Mouse (Mus musculus): ENCODE measurements around the gene Trio. TPM values are rescaled to one million over a fixed set of nuclear protein-coding genes. Genes with fewer than 3 reads are reported as not detected.

Trio gene
- polyA plus RNA-seq, 1 experiment = 24.7 TPM

DNA sequence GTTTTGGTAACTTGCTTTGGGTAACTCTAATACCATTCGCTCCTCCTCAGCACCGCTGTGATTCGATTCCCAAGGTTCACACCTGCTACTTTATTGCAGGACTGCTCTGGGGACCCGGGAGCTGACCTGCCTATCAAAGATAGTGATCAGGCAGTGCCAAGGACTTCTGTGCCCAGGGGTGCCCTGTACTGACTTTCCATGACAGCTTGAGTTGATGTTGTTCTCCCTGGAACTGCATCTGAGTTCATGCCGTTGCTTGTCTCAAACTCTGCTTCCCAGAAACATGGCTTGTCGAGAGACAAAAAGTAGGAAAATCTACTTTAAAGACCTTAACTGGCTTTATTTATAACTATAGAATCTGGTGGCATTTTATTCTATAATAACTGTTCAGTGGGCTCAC is 27.6 kb upstream of the Trio start:
- Histone ChIP-seq H3K27ac (ENCODE audit: control insufficient read depth, insufficient read depth, low read depth, low read length, poor library complexity) (no peak overlapping the region), H3K4me1 (ENCODE audit: control insufficient read depth, insufficient read depth, low read length) (no peaks in the 10 kb centered on the region), H3K4me3 (replicated peaks; ENCODE audit: control insufficient read depth, low read depth, low read length) (no peak overlapping the region)
- TF ChIP-seq POLR2A (IDR thresholded peaks at IDR 0.05; ENCODE audit: borderline replicate concordance, control insufficient read depth, low read depth, low read length) (no peak), CTCF (IDR thresholded peaks at IDR 0.05; ENCODE audit: control insufficient read depth, insufficient read depth, low read length) (no peak)
- 65% methylated on average over 6 of the region's 6 CpGs for WGBS

DNA sequence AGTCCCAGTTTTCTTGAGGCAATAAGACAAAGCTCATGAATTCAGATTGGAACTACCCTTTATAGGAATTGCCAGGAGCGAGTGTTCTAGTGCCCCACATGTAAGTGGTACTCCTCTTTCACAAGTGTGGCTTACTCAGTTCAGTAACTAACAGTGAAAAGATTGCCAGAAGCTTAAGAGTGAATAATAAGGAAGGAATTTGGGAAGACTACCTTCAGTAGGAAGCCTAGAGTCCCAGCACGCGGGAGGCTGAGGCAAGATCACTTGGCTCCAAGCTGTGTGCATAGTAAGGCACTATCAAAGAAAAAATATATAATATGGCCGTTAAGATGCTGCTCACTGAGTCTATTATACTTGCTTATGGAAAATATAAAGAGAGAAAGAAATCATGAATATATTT is 26.2 kb upstream of the Trio start:
- no peak overlapping the region for H3K4me3 ChIP-seq (replicated peaks; ENCODE audit: control insufficient read depth, low read depth, low read length)
- TF ChIP-seq CTCF (IDR thresholded peaks at IDR 0.05; ENCODE audit: control insufficient read depth, insufficient read depth, low read length) = no peak
- TF ChIP-seq POLR2A (IDR thresholded peaks at IDR 0.05; ENCODE audit: borderline replicate concordance, control insufficient read depth, low read depth, low read length) = no peak
- no peaks in the 10 kb centered on the region for H3K4me1 ChIP-seq (ENCODE audit: control insufficient read depth, insufficient read depth, low read length)
- WGBS = 87% methylated on average over 4 of the region's 4 CpGs
- no peak overlapping the region for H3K27ac ChIP-seq (ENCODE audit: control insufficient read depth, insufficient read depth, low read depth, low read length, poor library complexity)

DNA sequence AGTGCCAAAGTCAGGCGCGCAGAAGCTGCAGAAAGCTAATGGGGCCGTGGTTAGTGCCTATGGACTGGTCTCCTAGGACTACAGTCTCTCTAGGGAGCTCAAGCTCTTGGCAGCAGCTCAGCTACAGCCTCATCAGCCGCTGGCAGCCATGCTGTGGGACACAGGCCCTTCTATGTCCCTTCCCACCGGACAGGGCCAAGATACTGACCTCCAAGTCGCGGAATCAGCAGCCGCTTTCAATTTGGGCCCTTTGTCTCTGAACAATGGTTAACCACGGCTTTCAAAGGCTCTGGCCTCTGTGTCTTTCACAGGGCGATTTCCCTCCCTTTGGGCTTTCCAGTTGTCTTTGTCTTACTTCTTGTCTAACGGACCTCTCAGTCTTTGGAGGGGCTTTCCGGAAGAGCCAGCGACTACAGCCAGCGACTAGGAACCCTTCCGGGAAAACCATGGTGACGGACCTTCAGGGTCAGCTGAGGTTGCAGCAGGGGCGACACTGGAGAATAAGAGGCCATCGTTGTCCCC is 25.5 kb upstream of the Trio start:
- Histone ChIP-seq H3K27ac (ENCODE audit: control insufficient read depth, insufficient read depth, low read depth, low read length, poor library complexity) (no peak overlapping the region; the same call in 1 of the 2 replicates), H3K4me3 (replicated peaks; ENCODE audit: control insufficient read depth, low read depth, low read length) (no peak overlapping the region), H3K4me1 (ENCODE audit: control insufficient read depth, insufficient read depth, low read length) (no peaks in the 10 kb centered on the region)
- 72% methylated on average over 18 of the region's 18 CpGs for WGBS
- TF ChIP-seq CTCF (IDR thresholded peaks at IDR 0.05; ENCODE audit: control insufficient read depth, insufficient read depth, low read length) = no peak
- TF ChIP-seq POLR2A (IDR thresholded peaks at IDR 0.05; ENCODE audit: borderline replicate concordance, control insufficient read depth, low read depth, low read length) = no peak

DNA sequence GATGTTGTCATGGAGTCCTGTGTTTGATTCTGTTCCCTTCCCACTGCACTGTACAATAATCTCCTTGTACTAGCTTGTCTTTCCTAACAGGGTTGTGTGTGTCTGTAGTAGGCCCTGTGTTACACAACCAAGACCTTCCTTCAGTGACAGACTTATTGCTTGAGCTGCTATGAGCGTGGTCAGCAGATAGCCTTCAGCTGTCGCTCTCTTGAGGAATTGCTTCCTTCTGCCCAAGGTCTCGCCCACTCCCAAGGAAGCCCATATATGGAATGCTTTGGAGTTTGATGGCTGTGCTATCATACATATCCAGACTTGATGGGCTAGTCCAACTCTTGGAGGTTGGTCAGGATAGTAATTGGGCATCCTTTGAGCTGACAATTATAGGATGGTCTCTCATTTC is 22.1 kb upstream of the Trio start:
- no peak for TF ChIP-seq POLR2A (IDR thresholded peaks at IDR 0.05; ENCODE audit: borderline replicate concordance, control insufficient read depth, low read depth, low read length)
- TF ChIP-seq CTCF (IDR thresholded peaks at IDR 0.05; ENCODE audit: control insufficient read depth, insufficient read depth, low read length) = no peak
- Histone ChIP-seq H3K4me3 (replicated peaks; ENCODE audit: control insufficient read depth, low read depth, low read length) (no peak overlapping the region), H3K4me1 (ENCODE audit: control insufficient read depth, insufficient read depth, low read length) (no peaks in the 10 kb centered on the region), H3K27ac (ENCODE audit: control insufficient read depth, insufficient read depth, low read depth, low read length, poor library complexity) (no peak overlapping the region)
- 62% methylated on average over 3 of the region's 3 CpGs for WGBS

DNA sequence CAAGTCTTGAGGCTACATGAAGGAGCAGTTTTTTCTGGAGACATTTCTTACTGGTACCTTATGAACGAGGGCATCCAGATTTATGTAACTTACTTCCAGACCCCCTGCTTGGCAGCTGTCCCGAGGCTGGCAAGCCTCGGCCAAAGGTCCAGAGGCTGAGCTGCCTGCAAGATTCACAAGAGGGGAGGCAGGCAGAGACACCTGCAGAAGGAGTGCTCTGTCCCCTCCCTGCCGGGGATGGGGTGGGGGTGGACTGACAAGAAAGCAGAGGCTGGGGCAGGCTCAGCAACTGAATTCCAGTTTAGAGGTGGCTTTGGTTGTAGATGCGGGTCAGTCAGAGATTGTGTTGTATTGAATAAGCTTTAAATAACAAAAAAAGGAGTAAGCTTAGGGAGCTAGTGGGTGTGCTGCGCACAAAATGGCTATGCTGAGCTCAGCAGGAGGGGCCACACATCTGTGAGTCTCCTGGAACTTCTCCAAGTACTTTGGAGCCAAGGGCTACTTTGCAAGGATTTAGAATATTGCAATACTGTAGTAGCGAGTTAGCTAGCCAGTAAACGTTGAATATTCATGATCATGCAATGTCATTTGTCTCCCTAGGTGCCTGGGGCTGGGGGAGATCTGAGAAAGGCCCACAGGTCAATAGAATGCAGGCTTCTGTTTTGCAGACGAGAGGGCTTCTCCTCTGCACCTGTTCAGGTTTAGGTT is 15.7 kb upstream of the Trio start:
- TF ChIP-seq POLR2A (IDR thresholded peaks at IDR 0.05; ENCODE audit: borderline replicate concordance, control insufficient read depth, low read depth, low read length) (no peak), CTCF (IDR thresholded peaks at IDR 0.05; ENCODE audit: control insufficient read depth, insufficient read depth, low read length) (no peak)
- no peak overlapping the region for H3K27ac ChIP-seq (ENCODE audit: control insufficient read depth, insufficient read depth, low read depth, low read length, poor library complexity)
- H3K4me3 ChIP-seq (replicated peaks; ENCODE audit: control insufficient read depth, low read depth, low read length) = no peak overlapping the region
- WGBS = 57% methylated on average over 9 of the region's 9 CpGs
- H3K4me1 ChIP-seq (ENCODE audit: control insufficient read depth, insufficient read depth, low read length) = no peaks in the 10 kb centered on the region

DNA sequence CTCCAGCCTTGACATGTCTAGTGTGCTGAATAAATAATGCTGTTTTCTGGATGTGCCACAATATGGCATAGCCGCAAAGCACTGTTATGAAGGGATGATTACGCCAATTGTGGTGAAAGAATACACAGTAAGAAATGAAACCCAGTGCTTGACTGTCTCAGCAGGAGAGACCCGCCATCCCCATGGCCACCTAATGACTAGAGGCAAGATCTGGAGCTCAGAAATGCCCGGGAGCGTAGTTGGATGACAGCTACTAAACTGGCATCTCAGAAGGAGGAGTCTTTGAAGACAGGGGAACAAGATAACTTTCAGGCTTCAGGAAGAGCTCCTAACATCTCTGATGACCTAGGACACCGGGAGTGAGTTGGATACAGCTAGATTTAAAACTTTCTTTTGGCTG is 12.0 kb upstream of the Trio start:
- TF ChIP-seq CTCF (IDR thresholded peaks at IDR 0.05; ENCODE audit: control insufficient read depth, insufficient read depth, low read length) (no peak), POLR2A (IDR thresholded peaks at IDR 0.05; ENCODE audit: borderline replicate concordance, control insufficient read depth, low read depth, low read length) (no peak)
- no peak overlapping the region for H3K27ac ChIP-seq (ENCODE audit: control insufficient read depth, insufficient read depth, low read depth, low read length, poor library complexity)
- no peak overlapping the region for H3K4me3 ChIP-seq (replicated peaks; ENCODE audit: control insufficient read depth, low read depth, low read length)
- no peaks in the 10 kb centered on the region for H3K4me1 ChIP-seq (ENCODE audit: control insufficient read depth, insufficient read depth, low read length)
- whole genome bisulfite sequencing = 80% methylated on average over 6 of the region's 6 CpGs

DNA sequence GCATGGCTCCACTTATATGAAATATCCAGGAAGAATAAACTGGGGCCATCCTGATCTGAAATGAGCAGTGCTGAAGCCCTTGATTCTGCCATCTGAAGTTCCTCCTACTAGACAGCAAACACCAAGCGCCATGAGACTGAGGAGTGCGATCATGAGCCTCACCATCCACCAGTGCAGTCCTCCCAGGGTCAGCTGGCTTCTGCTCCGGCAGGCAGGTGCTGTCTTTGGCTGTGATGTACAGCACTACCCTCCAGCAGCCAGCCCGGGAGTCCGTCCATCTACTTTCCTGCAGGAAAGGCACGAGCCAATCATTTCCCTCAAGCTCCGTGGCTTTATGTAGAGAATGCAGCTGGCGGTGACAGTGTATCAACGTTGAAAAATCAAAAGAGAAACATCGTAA is 10.0 kb upstream of the Trio start:
- no peak overlapping the region for H3K4me3 ChIP-seq (replicated peaks; ENCODE audit: control insufficient read depth, low read depth, low read length)
- no peak for TF ChIP-seq CTCF (IDR thresholded peaks at IDR 0.05; ENCODE audit: control insufficient read depth, insufficient read depth, low read length)
- no peak for TF ChIP-seq POLR2A (IDR thresholded peaks at IDR 0.05; ENCODE audit: borderline replicate concordance, control insufficient read depth, low read depth, low read length)
- H3K4me1 ChIP-seq (ENCODE audit: control insufficient read depth, insufficient read depth, low read length) = no peaks in the 10 kb centered on the region
- no peak overlapping the region for H3K27ac ChIP-seq (ENCODE audit: control insufficient read depth, insufficient read depth, low read depth, low read length, poor library complexity)
- WGBS = 75% methylated on average over 10 of the region's 10 CpGs

DNA sequence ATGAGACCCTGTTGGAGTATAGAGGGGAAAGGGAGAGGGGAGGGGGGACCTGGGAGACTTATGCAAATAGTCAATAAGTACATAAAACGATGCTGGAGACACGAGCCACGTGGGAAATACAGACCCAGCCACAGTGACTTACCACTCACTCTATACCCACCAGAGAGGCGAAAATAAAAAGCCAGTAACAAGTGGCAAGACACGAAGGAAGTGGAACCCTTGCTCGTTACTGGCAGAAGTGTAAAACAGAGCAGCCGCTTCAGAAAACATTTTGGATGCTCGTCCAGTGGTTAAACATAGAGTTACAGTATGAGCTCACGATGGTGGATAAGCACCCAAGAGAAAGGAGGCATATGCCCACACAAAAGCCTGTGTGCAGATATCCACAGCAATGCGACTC is 9.0 kb upstream of the Trio start:
- H3K4me3 ChIP-seq (replicated peaks; ENCODE audit: control insufficient read depth, low read depth, low read length) = no peak overlapping the region
- no peak for TF ChIP-seq CTCF (IDR thresholded peaks at IDR 0.05; ENCODE audit: control insufficient read depth, insufficient read depth, low read length)
- no peak for TF ChIP-seq POLR2A (IDR thresholded peaks at IDR 0.05; ENCODE audit: borderline replicate concordance, control insufficient read depth, low read depth, low read length)
- 72% methylated on average over 10 of the region's 10 CpGs for WGBS
- no peak overlapping the region for H3K27ac ChIP-seq (ENCODE audit: control insufficient read depth, insufficient read depth, low read depth, low read length, poor library complexity)
- H3K4me1 ChIP-seq (ENCODE audit: control insufficient read depth, insufficient read depth, low read length) = no peaks in the 10 kb centered on the region
